Mouse (Mus musculus) embryonic facial prominence, embryonic 14.5 days (tissue): ENCODE measurements at regions not wholly inside any gene's neighbourhood (a gene's known extent, or its start where the extent isn't known, plus 50 kb on each side); places are given as distances from the start of the nearest gene placed in this dataset.
A peak's percentile ranks its signal among the peaks of the same experiment; 100 is the strongest.

ENCODE experiments used
- ATAC-seq: fragments of 200-750 bp; cut with Nextera tagmentation; 2 replicates; pipeline ENCODE4 v1.8.0; 2017; ENCODE audit warnings: low read depth, moderate number of reproducible peaks, moderate TSS enrichment
- DNase-seq: peaks from one replicate; pipeline ENCODE4 v3.0.0-alpha.2; 2015; ENCODE audit warnings: low spot score
- H3K27ac ChIP-seq: fragments of 300-500 bp; sonication (generic); replicated peaks from 2 replicates; pipeline ENCODE4 v1.5.1; 2014; ENCODE audit warnings: low read depth, mild to moderate bottlenecking, low read length, moderate library complexity
- H3K27me3 ChIP-seq: fragments of 300-500 bp; sonication (generic); replicated peaks from 2 replicates; pipeline ENCODE4 v1.6.1; 2014; ENCODE audit warnings: low read length; ENCODE audit not compliant: control insufficient read depth, insufficient read depth
- H3K36me3 ChIP-seq: fragments of 300-500 bp; sonication (generic); 2 replicates; pipeline ENCODE4 v1.6.1; 2014; ENCODE audit warnings: low read length, mixed read lengths; ENCODE audit not compliant: control insufficient read depth, insufficient read depth
- H3K4me1 ChIP-seq: fragments of 300-500 bp; sonication (generic); 2 replicates; pipeline ENCODE4 v1.6.1; 2014; ENCODE audit warnings: antibody characterized with exemption, low read length; ENCODE audit not compliant: control insufficient read depth, insufficient read depth
- H3K4me2 ChIP-seq: fragments of 300-500 bp; sonication (generic); 2 replicates; pipeline ENCODE4 v1.6.1; 2014; ENCODE audit warnings: low read depth, mild to moderate bottlenecking, low read length, moderate library complexity, mixed read lengths
- H3K4me3 ChIP-seq: fragments of 300-500 bp; sonication (generic); 2 replicates; pipeline ENCODE4 v1.5.1; 2014; ENCODE audit warnings: low read depth, mild to moderate bottlenecking, low read length
- H3K9ac ChIP-seq: fragments of 300-500 bp; sonication (generic); 2 replicates; pipeline ENCODE4 v1.6.1; 2014; ENCODE audit warnings: low read depth, mild to moderate bottlenecking, low read length, moderate library complexity, mixed read lengths
- H3K9me3 ChIP-seq: fragments of 300-500 bp; sonication (generic); 2 replicates; pipeline ENCODE4 v1.6.1; 2016; ENCODE audit warnings: low read length; ENCODE audit not compliant: control insufficient read depth
- WGBS: fragments of 180-500 bp; shearing (Covaris S2); extraction: QIAGEN DNeasy Blood & Tissue Kit; methylation state at CpG from one replicate; pipeline ENCODE4 v1.1.7; 2014; 5-methylcytosine and 5-hydroxymethylcytosine counted together

- Histone ChIP-seq H3K4me2 (no peak overlapping the region), H3K9me3 (no peaks in the 10 kb centered on the region), H3K27me3 (no peaks in the 10 kb centered on the region), H3K4me1 (no peaks in the 10 kb centered on the region), H3K27ac (no peak overlapping the region), H3K4me3 (no peak overlapping the region), H3K9ac (no peak overlapping the region), H3K36me3 (no peaks in the 10 kb centered on the region)
- no peak for ATAC-seq
- no peak for DNase-seq
- WGBS = 90% methylated on average over 2 of the region's 2 CpGs
Measured at GRCm38 (mm10) chr3:125279007-125279406, 124.9 kb upstream of the Ndst4 start.

GRCm38 (mm10) chr3:125279610-125280009, 124.3 kb upstream of the Ndst4 start:
- no peak overlapping the region for H3K4me2 ChIP-seq
- no peaks in the 10 kb centered on the region for H3K4me1 ChIP-seq
- no peaks in the 10 kb centered on the region for H3K9me3 ChIP-seq
- ATAC-seq (no peak), DNase-seq (no peak)
- no peak overlapping the region for H3K4me3 ChIP-seq
- H3K36me3 ChIP-seq = no peaks in the 10 kb centered on the region
- no peaks in the 10 kb centered on the region for H3K27me3 ChIP-seq
- no peak overlapping the region for H3K27ac ChIP-seq
- H3K9ac ChIP-seq = no peak overlapping the region

- H3K27ac ChIP-seq = no peak overlapping the region
- no peaks in the 10 kb centered on the region for H3K9me3 ChIP-seq
- no peak overlapping the region for H3K4me2 ChIP-seq
- H3K9ac ChIP-seq = no peak overlapping the region
- H3K36me3 ChIP-seq = no peaks in the 10 kb centered on the region
- H3K4me1 ChIP-seq = no peaks in the 10 kb centered on the region
- ATAC-seq = no peak
- H3K27me3 ChIP-seq = no peaks in the 10 kb centered on the region
- no peak for DNase-seq
- WGBS = 65% methylated on average over 1 of the region's 1 CpGs
- no peak overlapping the region for H3K4me3 ChIP-seq
Measured at GRCm38 (mm10) chr3:125288598-125288997, 115.3 kb upstream of the Ndst4 start.

- ATAC-seq (no peak), DNase-seq (no peak)
- no peak overlapping the region for H3K9ac ChIP-seq
- 64% methylated on average over 3 of the region's 3 CpGs for WGBS
- no peaks in the 10 kb centered on the region for H3K9me3 ChIP-seq
- H3K36me3 ChIP-seq = no peaks in the 10 kb centered on the region
- H3K4me3 ChIP-seq = no peak overlapping the region
- no peaks in the 10 kb centered on the region for H3K27me3 ChIP-seq
- no peak overlapping the region for H3K27ac ChIP-seq
- no peaks in the 10 kb centered on the region for H3K4me1 ChIP-seq
- H3K4me2 ChIP-seq = no peak overlapping the region
Measured at GRCm38 (mm10) chr3:125289355-125289933, 114.4 kb upstream of the Ndst4 start.

GRCm38 (mm10) chr3:125306675-125307074, 97.2 kb upstream of the Ndst4 start:
- Histone ChIP-seq H3K27me3 (no peaks in the 10 kb centered on the region), H3K36me3 (no peaks in the 10 kb centered on the region), H3K4me2 (no peak overlapping the region), H3K9ac (no peak overlapping the region), H3K4me1 (no peaks in the 10 kb centered on the region), H3K27ac (no peak overlapping the region), H3K9me3 (no peaks in the 10 kb centered on the region), H3K4me3 (no peak overlapping the region)
- WGBS = 73% methylated on average over 1 of the region's 1 CpGs
- ATAC-seq (no peak), DNase-seq (no peak)

GRCm38 (mm10) chr3:125327079-125327478, 76.8 kb upstream of the Ndst4 start:
- no peak overlapping the region for H3K4me3 ChIP-seq
- no peaks in the 10 kb centered on the region for H3K9me3 ChIP-seq
- no peak overlapping the region for H3K4me2 ChIP-seq
- H3K27me3 ChIP-seq = no peaks in the 10 kb centered on the region
- DNase-seq (no peak), ATAC-seq (no peak)
- H3K9ac ChIP-seq = no peak overlapping the region
- no peaks in the 10 kb centered on the region for H3K4me1 ChIP-seq
- H3K36me3 ChIP-seq = no peaks in the 10 kb centered on the region
- H3K27ac ChIP-seq = no peak overlapping the region

GRCm38 (mm10) chr3:125337423-125337822, 66.5 kb upstream of the Ndst4 start:
- 67% methylated on average over 3 of the region's 3 CpGs for WGBS

GRCm38 (mm10) chr3:125338178-125338692, 65.6 kb upstream of the Ndst4 start:
- Histone ChIP-seq H3K36me3 (no peaks in the 10 kb centered on the region), H3K27ac (no peak overlapping the region), H3K9me3 (no peaks in the 10 kb centered on the region), H3K27me3 (no peaks in the 10 kb centered on the region), H3K4me2 (no peak overlapping the region), H3K9ac (no peak overlapping the region), H3K4me1 (no peaks in the 10 kb centered on the region), H3K4me3 (no peak overlapping the region)
- ATAC-seq = peak; percentile 57; the same call in 1 of the 2 replicates
- DNase-seq = peak; percentile 13
- 46% methylated on average over 6 of the region's 6 CpGs for WGBS

More at GRCm38 (mm10) chr3:125337423-125337822, 66.5 kb upstream of the Ndst4 start:
- Histone ChIP-seq H3K36me3 (no peaks in the 10 kb centered on the region), H3K27ac (no peak overlapping the region), H3K9me3 (no peaks in the 10 kb centered on the region), H3K4me1 (no peaks in the 10 kb centered on the region), H3K27me3 (no peaks in the 10 kb centered on the region), H3K4me3 (no peak overlapping the region), H3K4me2 (no peak overlapping the region), H3K9ac (no peak overlapping the region)
- DNase-seq (no peak), ATAC-seq (no peak)
